In genomic region chr1:183679949-183680348, GRCm38 (mm10) we compare ENCODE assay signal across 8 mouse cellular contexts.
DNase-seq lines count a peak whose midpoint lies in the region; ATAC-seq lines count a peak whose summit lies in the region.

No protein-coding gene starts in this region.

- no peak overlapping the region for H3K9ac ChIP-seq in heart, embryonic 15.5 days
- no peak overlapping the region for H3K9ac ChIP-seq in hindbrain, embryonic 16.5 days (ENCODE audit: low read depth, low read length)
- no peak overlapping the region for H3K9ac ChIP-seq in liver, embryonic 12.5 days

- DNase-seq in left cerebral cortex, postnatal 10 days (ENCODE audit: extremely low spot score in 1 of 2, low spot score in 2 of 2): peak; percentile 9 to 51
- no peak for DNase-seq in left cerebral cortex, adult 11 months (ENCODE audit: low spot score)
- peak; percentile 26 for DNase-seq in brain, embryonic 18.5 days (ENCODE audit: low read depth, low spot score)
- peak; percentile 33 for DNase-seq in lung, postnatal 25 days (ENCODE audit: low spot score)

- no peak overlapping the region for H3K4me3 ChIP-seq in heart, embryonic 15.5 days
- no peak overlapping the region for H3K4me3 ChIP-seq in hindbrain, embryonic 16.5 days (ENCODE audit: low read length)
- H3K4me3 ChIP-seq in liver, embryonic 12.5 days: no peak overlapping the region

- peak overlapping the region; percentile 23; the same call in 1 of the 2 replicates for H3K27ac ChIP-seq in heart, embryonic 15.5 days
- no peak overlapping the region for H3K27ac ChIP-seq in hindbrain, embryonic 16.5 days (ENCODE audit: low read depth, low read length)
- H3K27ac ChIP-seq in liver, embryonic 12.5 days: no peak overlapping the region

- H3K36me3 ChIP-seq in heart, embryonic 15.5 days: no peaks in the 10 kb centered on the region
- H3K36me3 ChIP-seq in hindbrain, embryonic 16.5 days (ENCODE audit: control insufficient read depth, insufficient read depth, low read length): no peaks in the 10 kb centered on the region
- no peaks in the 10 kb centered on the region for H3K36me3 ChIP-seq in liver, embryonic 12.5 days

- H3K27me3 ChIP-seq in heart, embryonic 15.5 days: no peaks in the 10 kb centered on the region
- H3K27me3 ChIP-seq in hindbrain, embryonic 16.5 days (replicated peaks; ENCODE audit: control insufficient read depth, insufficient read depth, low read length): no peaks in the 10 kb centered on the region
- no peaks in the 10 kb centered on the region for H3K27me3 ChIP-seq in liver, embryonic 12.5 days (replicated peaks)

- H3K9me3 ChIP-seq in heart, embryonic 15.5 days (replicated peaks): no peaks in the 10 kb centered on the region; the same call in 1 of the 2 replicates
- no peaks in the 10 kb centered on the region for H3K9me3 ChIP-seq in hindbrain, embryonic 16.5 days (ENCODE audit: control insufficient read depth, low read length)
- no peaks in the 10 kb centered on the region for H3K9me3 ChIP-seq in liver, embryonic 12.5 days (replicated peaks)

- peak; percentile 58; the same call in 1 of the 2 replicates for ATAC-seq in heart, embryonic 15.5 days (replicated peaks; ENCODE audit: insufficient number of reproducible peaks, insufficient read depth, low FRiP score, low read depth)
- no peak for ATAC-seq in megakaryocyte progenitor cell, adult 5-6 weeks (replicated peaks; ENCODE audit: poor library complexity)
- ATAC-seq in hindbrain, embryonic 16.5 days: no peak
- ATAC-seq in liver, embryonic 12.5 days: no peak

- peaks cover 5% of the 10 kb centered on the region; the same call in 1 of the 2 replicates for H3K4me1 ChIP-seq in heart, embryonic 15.5 days (replicated peaks)
- no peaks in the 10 kb centered on the region for H3K4me1 ChIP-seq in hindbrain, embryonic 16.5 days (ENCODE audit: control insufficient read depth, insufficient read depth, low read depth, low read length)
- no peaks in the 10 kb centered on the region for H3K4me1 ChIP-seq in liver, embryonic 12.5 days

- H3K4me2 ChIP-seq in heart, embryonic 15.5 days: peak overlapping the region; percentile 48
- H3K4me2 ChIP-seq in hindbrain, embryonic 16.5 days (ENCODE audit: low read length): no peak overlapping the region
- H3K4me2 ChIP-seq in liver, embryonic 12.5 days: no peak overlapping the region

- WGBS in heart, embryonic 15.5 days: 21% methylated on average over 11 of the region's 11 CpGs
- WGBS in hindbrain, embryonic 16.5 days: 61% methylated on average over 11 of the region's 11 CpGs
- 45% methylated on average over 11 of the region's 11 CpGs for WGBS in liver, embryonic 12.5 days (ENCODE audit: insufficient replicate concordance)

- intact Hi-C loops in left cerebral cortex, postnatal 10 days (cut with DNase I): no loop called here
